Mouse (Mus musculus) activated CD4-positive, CD25-positive, alpha-beta regulatory T cell, adult 9 weeks (primary cell): ENCODE data around the gene Fcnb. TPM values are rescaled to one million over a fixed set of nuclear protein-coding genes. Genes with fewer than 3 reads are reported as not detected.

Experiments used
- polyA plus RNA-seq: library from polyadenylated mRNA; unstranded; fragments of 100-300 nt; shearing (Covaris generic); gene quantifications from one replicate; pipeline ENCODE4 v1.2.1, GENCODE M21; 2017

The Fcnb gene
- polyA plus RNA-seq = not detected

DNA sequence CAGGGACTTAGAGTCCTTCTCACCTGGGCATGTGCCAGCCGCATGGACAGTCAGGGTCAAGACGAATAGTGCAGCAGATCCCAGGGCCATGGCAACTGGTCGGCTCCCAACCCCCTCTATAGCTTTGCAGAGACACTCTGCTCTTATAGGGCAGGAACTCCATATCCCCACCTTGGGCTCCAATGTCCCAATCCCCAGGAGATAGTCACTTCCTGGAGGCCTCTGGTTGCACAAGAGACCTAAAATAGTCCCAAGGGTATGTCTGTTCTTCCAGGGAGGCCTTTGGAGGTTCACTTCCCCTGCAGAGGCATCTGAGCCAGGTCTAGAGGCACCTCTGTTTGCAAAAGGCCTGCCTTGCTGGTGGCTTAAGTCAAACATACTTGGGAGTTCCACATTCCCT lies at the start of gene Fcnb:
Gene Fcnb (minus strand): TSS at position 118 of the 400 bp plus-strand sequence.

Other genes with a start within 250 kb of the Fcnb start
- gene Col5a1, start 198.5 kb downstream of the Fcnb start, polyA plus RNA-seq = not detected
- gene Olfm1, start 108.1 kb upstream of the Fcnb start, polyA plus RNA-seq = not detected